Mouse (Mus musculus): ENCODE results near the gene Abcb7. TPM values are rescaled to one million over a fixed set of nuclear protein-coding genes. Genes with fewer than 3 reads are reported as not detected.
A peak's percentile ranks its signal among the peaks of the same experiment; 100 is the strongest.
"Not testable (repeated sequence)": the region's sequence is repeated elsewhere in the genome, so short reads cannot be mapped to it uniquely, and the experiment has no call there.

Gene Abcb7
- total RNA-seq (2021): 10 to 100 TPM; 26.3 to 28.1 TPM

- intact Hi-C loops (cut with DNase I): loop anchor here (10.0 kb wide), 1 partner anchor 209 kb away; the partner anchor contains the start of gene Nexmif
- DNase-seq (ENCODE audit: low spot score in 2 of 2): peak; percentile 79 to 90
These were observed at the start of gene Abcb7 for GRCm38 (mm10) chrX:104413183-104413983. TSS of gene Abcb7 (minus strand) at chrX:104413856.

- no peak for DNase-seq (ENCODE audit: low spot score in 2 of 2)
- intact Hi-C loops (cut with DNase I): no loop called here
These were observed 48.1 kb upstream of the Abcb7 start for GRCm38 (mm10) chrX:104461755-104462154.

- DNase-seq (ENCODE audit: low spot score in 2 of 2): no peak
- intact Hi-C loops (cut with DNase I): no loop called here
These were observed 38.8 kb upstream of the Abcb7 start for GRCm38 (mm10) chrX:104452433-104452832.

- DNase-seq (ENCODE audit: low spot score in 2 of 2): no peak
These were observed 19.8 kb upstream of the Abcb7 start for GRCm38 (mm10) chrX:104433456-104433855.

GRCm38 (mm10) chrX:104428108-104428507, 14.5 kb upstream of the Abcb7 start:
- no peak for DNase-seq (ENCODE audit: low spot score in 2 of 2)
- intact Hi-C loops (cut with DNase I): no loop called here

More at GRCm38 (mm10) chrX:104433456-104433855, 19.8 kb upstream of the Abcb7 start:
- intact Hi-C loops (cut with DNase I): no loop called here

GRCm38 (mm10) chrX:104413995-104414394, 339 bp upstream of the Abcb7 start:
- intact Hi-C loops (cut with DNase I): loop anchor here (10.0 kb wide), 1 partner anchor 209 kb away; the partner anchor contains the start of gene Nexmif

GRCm38 (mm10) chrX:104408137-104408536, 5.5 kb downstream of the Abcb7 start:
- DNase-seq (ENCODE audit: low spot score in 2 of 2): no peak
- intact Hi-C loops (cut with DNase I): no loop called here

More at GRCm38 (mm10) chrX:104413995-104414394, 339 bp upstream of the Abcb7 start:
- no peak for DNase-seq (ENCODE audit: low spot score in 2 of 2)

GRCm38 (mm10) chrX:104402463-104402862, 11.2 kb downstream of the Abcb7 start:
- intact Hi-C loops (cut with DNase I): no loop called here
- DNase-seq (ENCODE audit: low spot score in 2 of 2): no peak

- intact Hi-C loops (cut with DNase I): no loop called here
- DNase-seq (ENCODE audit: low spot score in 2 of 2): no peak
These were observed 12.5 kb downstream of the Abcb7 start for GRCm38 (mm10) chrX:104401134-104401533.

GRCm38 (mm10) chrX:104397526-104397925, 16.1 kb downstream of the Abcb7 start:
- DNase-seq (ENCODE audit: low spot score in 2 of 2): no peak
- intact Hi-C loops (cut with DNase I): no loop called here

GRCm38 (mm10) chrX:104359686-104360085, 54.0 kb downstream of the Abcb7 start:
- no peak for DNase-seq (ENCODE audit: low spot score in 2 of 2)
- intact Hi-C loops (cut with DNase I): no loop called here

GRCm38 (mm10) chrX:104355842-104356241, 57.8 kb downstream of the Abcb7 start:
- intact Hi-C loops (cut with DNase I): no loop called here
- DNase-seq (ENCODE audit: low spot score in 2 of 2): no peak

- intact Hi-C loops (cut with DNase I): not testable (repeated sequence)
- peak; percentile 6 to 9 for DNase-seq (ENCODE audit: low spot score in 2 of 2)
These were observed 65.5 kb downstream of the Abcb7 start for GRCm38 (mm10) chrX:104348146-104348545.

- intact Hi-C loops (cut with DNase I): no loop called here
These were observed 121.9 kb downstream of the Abcb7 start for GRCm38 (mm10) chrX:104291721-104292120.

GRCm38 (mm10) chrX:104279828-104280227, 133.8 kb downstream of the Abcb7 start:
- intact Hi-C loops (cut with DNase I): no loop called here
- DNase-seq (ENCODE audit: low spot score in 2 of 2): no peak

More at GRCm38 (mm10) chrX:104291721-104292120, 121.9 kb downstream of the Abcb7 start:
- no peak for DNase-seq (ENCODE audit: low spot score in 2 of 2)

- DNase-seq (ENCODE audit: low spot score in 2 of 2): no peak
- intact Hi-C loops (cut with DNase I): no loop called here
These were observed 149.3 kb downstream of the Abcb7 start for GRCm38 (mm10) chrX:104264371-104264770.

GRCm38 (mm10) chrX:104262468-104262867, 151.2 kb downstream of the Abcb7 start:
- intact Hi-C loops (cut with DNase I): no loop called here
- no peak for DNase-seq (ENCODE audit: low spot score in 2 of 2)

GRCm38 (mm10) chrX:104256561-104256960, 157.1 kb downstream of the Abcb7 start:
- no peak for DNase-seq (ENCODE audit: low spot score in 2 of 2)
- intact Hi-C loops (cut with DNase I): no loop called here

Data from left cerebral cortex, postnatal 25 days (tissue).